Mouse (Mus musculus) B cell, adult 2 months (primary cell): ENCODE measurements around the gene Kdm4b.

Experiments used
- DNase-seq, 2 experiments: peaks; one replicate each; pipeline ENCODE4 v3.0.0; 2022

Kdm4b gene

DNA sequence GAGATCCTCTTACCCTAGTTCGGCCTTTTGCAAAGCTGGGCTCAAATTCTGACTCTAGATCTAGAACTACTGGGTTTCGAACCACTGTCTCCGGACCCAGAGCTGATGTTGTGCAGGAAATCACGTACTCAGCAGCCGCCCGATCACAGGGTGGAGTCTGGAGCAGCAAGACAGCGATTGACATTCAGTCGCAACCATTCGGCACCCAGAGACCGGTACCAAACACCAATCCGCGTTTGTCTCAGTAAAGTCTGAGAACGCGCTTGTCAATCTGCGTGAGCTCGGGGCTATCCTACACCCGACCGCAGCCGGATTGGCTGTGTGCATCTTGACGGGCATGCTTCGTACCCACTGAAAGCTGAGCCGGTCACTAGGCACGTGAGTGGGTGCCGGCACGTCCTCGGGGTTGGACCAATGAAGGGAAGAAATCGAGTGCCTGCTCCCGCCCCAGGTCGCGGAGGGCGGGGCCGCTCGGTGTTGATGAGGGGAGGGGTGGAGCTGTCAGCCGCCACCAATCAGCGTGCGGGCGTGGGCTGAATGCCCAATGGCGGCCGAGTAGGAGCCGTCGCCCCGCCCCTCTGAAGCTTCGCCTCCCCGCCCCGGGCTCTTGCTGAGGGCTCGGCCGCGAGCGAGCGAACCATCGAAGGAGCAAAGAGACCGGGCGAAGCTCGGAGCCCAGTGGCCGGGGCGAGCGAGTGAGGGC, at the start of gene Kdm4b:
Gene Kdm4b (plus strand): TSS at position 613 of the 703 bp plus-strand sequence.
- DNase-seq, result peak; percentile 97 to 98

DNA sequence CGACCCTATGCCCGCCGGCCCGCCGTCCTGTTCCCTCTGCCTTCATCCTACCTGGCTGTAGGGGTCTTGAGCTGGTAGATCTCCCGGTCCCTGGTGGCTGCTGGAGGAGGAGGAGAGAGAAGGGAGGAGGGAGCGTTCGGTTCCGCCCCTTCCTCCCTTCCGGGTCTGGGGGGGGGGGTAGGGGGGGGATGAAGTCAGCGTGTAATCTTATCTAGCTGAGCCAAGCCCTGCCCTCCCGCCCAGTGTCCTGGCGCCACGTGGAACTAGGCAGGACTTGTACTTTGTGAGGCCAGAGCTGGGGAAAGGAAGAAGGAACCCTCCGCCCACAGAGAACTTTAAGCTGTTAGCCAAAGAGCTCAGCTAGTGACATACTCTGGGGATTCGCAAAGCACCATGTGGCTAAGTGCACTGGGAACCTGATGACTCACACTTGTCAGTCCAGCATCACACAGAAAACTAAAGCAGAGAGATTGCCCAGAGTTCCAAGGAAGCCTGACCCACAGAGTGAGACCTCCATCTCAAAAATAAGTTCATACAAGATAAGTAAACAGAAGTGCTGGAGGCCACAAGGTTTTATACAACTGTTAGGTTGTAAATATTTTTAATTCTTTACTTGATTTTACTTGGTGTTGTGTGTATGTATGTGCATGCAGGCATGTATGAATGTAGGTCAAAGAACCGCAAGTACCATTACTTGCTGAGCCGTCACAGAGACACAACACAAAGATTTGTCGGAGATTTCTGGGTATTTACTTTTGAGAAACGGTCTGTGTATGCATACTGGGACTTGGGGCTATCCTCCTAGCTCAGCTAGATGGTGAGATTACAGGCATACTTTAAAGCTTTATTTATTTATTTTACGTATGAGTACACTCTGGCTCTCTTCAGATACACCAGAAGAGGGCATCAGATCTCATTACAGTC, 49.0 kb upstream of the Kdm4b start, which contains the start of gene Ticam1:
Gene Ticam1 (minus strand): TSS at position 144 of the 924 bp plus-strand sequence.
- peak; percentile 81 to 83 for DNase-seq

DNA sequence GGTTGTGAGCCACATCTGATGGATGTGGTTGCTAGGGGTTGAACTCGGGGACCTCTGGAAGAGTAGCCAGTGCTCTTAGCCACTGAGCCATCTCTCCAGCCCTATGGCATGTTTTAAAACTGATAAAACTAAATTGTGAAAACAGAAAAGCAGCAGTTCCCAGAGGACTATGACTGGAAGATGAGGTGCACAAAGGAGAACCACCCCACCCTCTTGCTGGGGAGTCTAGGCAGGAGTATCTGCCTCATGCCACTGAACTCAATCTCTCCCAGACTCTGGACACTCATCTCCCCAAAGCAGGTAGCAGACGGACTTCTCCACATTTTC, 48.3 kb upstream of the Kdm4b start:
- DNase-seq, result peak in 1 of 2 experiments; percentile 37

DNA sequence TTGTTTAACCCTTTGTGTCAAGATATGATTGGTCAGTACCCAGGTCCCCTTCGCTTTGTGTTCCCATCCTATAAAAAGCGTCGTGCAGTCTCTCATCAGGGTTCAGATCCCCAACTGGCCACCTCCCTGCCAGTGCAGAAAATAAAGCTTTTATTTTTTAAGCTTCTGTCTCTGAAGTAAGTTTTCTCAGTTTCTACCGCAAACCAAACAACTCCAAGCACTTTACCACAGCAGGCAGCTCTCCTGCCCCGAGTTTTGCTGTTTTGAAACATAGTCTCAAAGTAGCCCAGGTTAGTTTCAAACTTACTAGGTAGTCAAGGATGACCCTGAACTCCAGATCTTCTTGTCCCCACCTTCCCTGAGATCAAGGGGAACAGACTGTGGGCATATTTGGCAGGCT, 47.5 kb upstream of the Kdm4b start:
- no peak for DNase-seq

DNA sequence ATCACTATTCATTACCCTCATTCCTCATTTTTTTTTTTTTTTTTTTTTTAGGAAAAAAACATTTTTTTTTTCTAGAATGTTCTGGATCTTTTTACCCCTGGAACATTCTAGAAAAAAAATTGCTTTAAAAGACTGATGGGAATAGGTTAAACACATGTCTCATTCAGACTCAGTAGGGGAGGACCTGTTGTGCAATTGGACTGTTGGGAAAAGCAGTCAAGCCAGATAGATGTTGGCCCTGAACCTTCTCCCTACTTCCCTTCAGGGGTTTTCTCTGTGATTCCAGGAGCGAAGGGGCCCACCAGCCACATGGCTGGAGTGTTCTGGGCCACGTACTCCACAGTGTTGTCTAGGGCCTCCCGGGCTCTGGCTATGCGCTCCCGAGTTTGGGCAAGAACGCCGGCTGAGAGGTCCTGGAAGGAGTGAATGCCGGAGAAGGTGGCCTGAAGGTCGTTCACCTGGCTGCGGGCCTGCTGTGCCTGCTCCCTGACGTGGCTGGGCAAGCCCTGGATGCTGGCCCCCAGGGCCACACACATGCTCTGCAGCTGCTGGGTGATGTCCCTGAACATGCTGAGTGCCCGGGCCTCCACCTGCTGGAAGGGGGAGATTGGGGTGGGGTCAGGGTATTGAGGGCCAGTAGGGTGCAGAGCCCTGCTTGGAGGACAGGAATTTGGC, 46.2 kb upstream of the Kdm4b start:
- no peak for DNase-seq

DNA sequence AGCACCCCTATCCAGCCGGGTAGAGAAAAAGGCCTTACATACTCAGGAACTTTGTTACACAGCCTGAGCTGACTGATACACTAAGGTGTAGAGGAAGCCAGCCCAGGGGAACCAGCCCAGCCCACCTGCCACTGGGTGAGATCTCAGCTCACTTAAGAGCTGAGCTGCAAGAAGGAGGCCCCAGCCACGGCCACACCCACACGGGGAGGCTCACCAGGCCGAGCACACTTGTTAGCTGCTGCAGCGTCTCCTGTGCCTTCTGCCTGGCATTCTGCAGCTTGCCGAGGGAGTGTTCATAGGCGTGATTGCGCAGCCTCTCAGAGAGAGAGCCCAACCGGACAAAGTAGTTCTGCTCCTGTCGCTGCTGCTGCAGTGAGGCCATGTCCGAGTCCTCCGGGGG, 44.7 kb upstream of the Kdm4b start:
- no peak for DNase-seq

DNA sequence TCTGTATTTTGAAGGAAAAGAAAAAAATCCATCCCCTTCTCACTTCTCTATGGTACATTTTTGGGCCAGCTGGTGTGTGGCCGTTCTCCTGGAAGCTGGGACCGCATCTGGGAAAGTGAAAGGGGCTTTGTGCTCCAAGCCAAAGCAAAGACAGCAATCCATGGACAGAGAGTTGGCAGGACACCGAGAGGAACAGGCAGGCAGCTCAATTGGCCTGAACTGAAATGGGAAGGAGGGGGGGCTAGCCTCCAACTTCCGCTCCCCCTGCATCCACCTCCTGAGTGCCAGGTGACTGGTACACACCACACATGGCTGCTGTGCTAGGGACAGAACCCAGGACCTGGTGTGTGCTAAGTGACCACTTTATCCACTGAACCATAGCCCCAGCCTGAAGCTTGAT, 43.1 kb upstream of the Kdm4b start:
- DNase-seq, result no peak

DNA sequence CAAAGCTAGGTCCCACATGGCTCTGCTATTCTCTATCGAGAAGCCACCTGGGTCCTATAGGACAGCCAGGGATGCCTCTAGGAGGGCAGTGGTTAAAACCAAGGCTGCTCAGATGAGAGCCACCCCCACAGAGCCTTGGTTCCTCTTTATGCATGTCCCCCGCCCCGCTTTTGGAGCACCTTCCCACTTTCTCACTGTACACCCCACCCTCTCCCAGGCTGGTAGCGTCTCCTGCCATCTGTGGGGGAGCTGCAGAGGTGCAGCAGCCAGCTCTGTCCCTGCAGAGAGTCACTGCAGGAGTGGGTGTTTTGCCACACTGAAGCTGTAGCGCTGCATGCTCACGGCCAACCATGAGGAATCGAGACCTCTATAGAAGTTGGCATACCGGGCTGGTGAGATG, 42.5 kb upstream of the Kdm4b start:
- DNase-seq, result no peak

DNA sequence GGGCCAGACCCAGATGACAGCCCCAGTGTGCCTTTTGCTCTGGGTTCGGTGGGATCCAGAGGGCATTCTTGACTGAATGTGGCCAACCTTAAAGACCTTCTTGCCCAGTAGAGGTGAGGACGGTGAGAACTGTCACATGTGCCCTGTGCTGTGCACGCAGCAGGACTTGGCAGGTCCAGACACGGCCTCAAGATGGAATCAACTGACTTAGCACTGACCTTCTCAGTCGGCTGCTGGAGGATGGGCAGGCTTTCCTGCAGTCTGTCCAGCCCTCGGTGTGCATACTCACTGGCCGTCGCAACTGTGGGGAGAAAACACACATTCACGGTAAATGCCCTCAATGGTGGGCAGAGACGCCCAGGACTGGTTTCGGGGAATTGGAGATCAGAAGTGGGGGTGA, 39.9 kb upstream of the Kdm4b start:
- DNase-seq, result no peak

DNA sequence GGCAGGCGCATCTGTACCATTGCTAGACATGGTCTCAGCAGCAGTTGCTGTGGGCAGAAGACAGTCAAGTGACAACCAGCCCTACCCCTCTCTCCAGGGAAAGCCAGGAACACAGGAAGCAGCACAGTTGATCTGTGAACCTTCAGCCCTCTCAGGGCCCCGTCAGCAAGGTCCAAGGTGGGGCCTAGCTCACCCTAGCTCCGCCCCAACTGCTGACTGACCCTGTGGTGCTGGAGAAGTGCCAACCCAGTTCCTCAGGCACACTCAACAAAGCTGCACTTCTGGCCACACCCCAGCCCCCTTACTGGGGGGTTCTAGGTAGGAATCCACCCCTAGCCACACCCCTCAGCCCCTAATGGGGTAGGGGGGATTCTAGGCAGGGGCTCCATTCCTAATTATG, 38.0 kb upstream of the Kdm4b start:
- no peak for DNase-seq

DNA sequence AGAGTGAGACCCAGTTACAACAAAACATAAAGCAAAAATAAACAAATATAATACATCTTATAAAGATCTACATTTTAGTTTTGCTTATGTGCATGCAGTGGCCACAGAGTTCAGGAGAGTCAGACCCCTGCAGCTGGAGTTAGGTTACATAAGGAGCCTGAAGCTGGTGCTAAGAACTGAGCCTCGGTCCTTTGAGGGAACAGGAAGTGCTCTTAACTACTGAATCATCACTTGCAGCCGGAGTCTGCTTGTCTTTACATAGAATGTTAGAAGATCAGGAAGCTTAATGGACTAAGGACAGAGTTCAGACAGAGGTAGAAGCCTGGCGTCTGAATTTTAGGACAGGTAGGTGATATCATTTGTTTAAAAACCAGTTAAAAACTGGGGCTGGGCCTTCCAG, 37.0 kb upstream of the Kdm4b start:
- DNase-seq, result no peak

DNA sequence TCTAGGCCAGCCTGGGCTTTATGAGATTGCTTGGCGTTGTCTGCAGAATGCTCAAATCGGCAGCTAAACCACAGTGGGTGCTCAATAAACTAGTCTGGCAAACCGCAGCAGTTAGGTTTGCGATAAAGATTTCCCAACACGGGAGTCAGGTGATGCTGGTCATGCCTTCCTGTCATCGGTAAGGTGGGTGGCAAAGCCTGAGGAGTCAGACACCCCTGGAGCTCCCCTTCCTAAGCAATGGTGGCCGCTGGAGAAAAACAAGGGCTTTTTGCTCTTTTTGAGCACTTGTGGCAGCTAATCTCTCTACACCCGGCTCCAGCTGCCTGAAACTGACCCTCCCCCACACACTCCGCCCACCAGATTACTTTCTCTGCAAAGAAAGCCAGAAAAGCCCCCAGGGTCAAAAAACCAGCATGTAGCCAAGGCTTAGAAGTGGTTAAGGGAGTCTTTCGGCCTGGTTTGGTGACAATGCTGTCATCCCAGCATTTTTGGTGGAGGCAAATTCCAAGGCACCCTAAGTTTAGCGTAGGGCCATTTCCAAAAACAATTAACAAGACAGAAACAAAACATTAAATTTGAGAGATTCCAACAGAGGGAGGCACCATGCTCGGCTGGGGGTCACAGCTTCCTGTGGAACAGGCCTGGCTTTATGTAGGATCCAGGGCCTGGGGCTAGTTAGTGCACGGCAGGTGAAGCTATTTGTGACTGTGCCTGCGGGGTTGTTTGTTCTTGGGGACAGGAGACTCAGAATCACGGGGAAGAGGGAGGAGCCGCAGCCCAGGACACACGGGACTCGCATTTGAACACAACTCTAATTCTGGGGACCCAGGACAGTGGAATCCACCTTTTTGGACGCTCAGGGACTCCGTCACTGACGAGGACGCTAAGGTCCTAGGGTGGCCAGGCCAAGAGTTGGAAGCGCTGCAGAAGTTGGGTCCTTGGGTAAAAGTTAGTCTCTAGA, 36.2 kb upstream of the Kdm4b start:
- peak; percentile 45 to 49 for DNase-seq

DNA sequence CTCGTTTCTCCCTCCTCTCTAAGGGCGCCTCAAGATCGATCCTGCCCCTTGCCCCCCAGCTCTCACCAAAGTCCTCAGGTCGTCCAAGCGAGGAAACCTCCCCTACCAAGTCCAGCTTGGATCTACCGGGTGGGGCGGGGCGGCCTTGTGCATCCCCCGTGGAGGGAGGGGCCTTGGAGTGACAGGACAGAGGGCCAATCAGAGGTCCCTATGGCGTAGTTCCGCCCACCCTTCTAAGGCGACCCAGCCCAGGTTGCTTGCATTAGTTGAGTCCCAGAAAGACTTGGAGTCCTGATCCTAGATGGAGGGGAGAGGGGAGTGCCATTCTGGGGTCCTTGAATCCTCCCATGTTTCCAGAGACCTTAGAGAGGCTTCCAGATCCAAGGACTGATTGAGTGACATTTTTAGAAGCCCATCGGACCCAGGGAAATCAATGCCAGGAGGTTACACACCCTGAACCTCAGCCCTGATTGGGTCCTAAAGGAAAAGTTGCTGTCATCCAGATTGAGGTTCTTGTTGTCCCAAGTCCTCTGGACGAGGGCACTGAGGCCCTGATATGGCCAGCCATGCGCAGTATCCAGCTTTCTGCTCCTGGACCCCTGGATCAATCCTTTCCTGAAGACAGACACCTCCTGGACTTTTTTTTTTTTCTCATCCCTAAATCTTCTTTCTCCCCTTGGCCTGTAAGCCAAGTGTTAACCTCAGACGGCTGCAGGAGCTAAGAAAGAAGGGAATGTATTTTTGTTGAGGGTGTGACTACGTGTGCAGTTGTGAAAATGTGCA, 35.3 kb upstream of the Kdm4b start:
- peak; percentile 89 to 91 for DNase-seq

DNA sequence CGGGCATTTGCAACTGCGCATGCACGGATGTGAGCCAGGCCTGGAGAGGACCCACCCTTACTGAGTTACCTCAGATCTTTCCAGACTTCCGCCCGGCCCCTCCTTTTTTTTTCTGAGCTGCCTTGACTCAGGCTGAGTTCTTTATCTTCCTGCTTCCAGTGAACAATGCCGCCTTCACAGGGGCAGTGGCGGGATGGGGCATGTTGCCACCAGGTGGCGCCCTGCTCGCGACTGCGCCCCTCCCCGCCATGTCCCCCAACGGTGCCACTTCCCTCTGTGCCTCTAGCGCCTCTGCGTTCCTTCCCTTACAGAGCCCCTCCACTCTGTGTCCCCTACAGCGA, 34.7 kb upstream of the Kdm4b start:
- peak; percentile 92 for DNase-seq

DNA sequence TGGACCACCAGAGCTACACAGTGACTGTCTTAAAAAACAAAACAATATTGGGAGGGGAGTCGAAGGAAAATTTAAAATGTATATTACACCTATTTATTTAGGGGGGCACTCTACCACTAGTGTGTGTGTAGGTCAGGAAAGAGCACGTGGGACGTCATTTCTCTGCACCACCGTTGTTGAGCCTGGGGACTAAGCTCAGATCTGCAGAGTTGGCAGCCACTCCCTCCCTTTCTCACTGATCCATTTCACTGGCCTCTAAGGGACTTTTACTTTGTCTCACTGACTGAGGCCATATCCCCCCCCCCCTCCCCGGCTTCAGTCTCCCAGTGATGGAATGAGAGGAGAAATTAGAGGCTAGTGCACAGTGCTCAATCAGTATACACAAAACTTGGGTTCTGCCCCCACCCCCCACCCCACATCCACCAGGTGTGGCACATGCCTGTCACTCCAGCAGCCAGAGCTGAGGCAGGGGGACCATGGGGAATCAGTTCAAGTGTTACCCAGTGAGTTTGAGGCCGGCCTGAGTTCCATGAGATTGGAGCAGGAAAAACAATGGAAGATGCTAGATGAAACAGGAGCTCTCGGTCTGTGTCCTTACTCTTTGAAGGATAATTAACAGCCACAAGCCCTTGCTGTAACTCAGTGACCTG, 33.9 kb upstream of the Kdm4b start:
- DNase-seq, result no peak

DNA sequence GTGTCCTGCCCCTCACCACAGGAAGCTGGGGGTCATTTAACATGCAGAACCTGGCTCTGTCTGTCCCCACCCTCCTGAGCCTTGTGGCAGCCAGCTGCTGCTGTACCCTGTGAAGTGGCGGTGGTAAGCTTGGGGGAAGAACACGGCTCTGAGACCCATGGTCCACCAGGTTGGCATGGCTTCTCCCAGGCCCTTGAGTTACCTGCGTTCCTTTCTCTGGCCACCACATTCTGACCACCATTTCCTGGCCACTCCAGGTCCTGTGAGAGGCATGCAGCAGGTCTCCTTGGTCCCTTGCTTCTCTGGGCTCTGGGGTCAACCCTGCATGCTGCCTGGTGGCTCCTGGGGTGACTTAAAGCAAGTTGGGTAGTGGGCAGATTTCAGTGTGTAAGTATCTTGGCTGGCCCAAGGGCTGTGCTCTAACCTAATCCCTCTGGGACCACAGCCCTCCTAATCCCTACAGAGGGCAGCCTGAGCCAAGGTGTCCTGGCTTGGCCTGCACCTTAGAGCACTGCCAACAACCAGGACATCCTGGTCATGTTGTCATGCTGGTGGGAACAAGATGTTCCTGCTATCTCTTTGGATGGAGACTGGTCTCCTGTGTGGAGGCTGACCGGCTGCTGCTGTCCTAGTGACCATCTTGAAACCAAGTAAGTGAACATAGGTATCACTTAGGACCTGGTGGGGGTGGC, 33.2 kb upstream of the Kdm4b start, which contains the start of gene Plin3:
Gene Plin3 (minus strand): TSS at position 343 of the 692 bp plus-strand sequence.
- DNase-seq, result no peak

DNA sequence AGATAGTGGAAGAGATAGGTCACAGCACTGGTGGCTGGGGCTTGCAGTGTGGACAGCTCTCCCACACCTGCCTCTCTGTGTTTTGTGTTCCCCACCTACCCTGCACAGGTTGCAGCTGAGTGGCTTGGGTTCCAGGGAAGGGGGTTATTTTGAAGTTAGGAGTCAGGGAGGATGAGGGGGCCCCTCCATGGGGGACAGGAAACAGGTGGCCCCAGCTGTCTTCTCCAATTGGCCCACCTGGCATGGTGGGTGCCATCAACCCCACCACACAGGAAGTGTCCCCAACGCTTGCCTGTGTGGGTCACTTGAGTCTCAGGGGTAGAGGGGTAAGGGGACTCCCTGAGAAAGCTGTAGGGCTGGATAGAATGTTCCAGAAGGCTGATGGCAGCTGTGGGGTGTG, 32.6 kb upstream of the Kdm4b start:
- no peak for DNase-seq

DNA sequence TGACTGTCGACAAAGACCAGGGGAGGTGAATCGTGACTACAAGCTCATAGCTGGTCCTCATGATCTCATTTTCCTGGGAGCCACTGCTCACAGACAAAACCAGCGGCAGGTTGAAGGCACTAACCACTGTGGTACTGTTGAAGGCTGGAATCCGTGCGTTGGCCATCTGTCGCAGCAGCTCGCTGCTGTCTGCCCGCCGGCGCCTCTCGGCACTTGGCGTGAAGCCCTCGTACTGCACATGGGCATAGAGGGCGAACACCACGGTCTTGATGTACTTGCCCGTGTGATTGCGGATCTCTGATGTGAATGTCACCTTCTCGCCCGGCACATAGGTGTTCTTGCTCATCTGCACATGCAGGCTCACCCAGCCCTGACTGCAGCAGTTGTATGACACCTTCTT, 31.6 kb upstream of the Kdm4b start:
- DNase-seq, result no peak

DNA sequence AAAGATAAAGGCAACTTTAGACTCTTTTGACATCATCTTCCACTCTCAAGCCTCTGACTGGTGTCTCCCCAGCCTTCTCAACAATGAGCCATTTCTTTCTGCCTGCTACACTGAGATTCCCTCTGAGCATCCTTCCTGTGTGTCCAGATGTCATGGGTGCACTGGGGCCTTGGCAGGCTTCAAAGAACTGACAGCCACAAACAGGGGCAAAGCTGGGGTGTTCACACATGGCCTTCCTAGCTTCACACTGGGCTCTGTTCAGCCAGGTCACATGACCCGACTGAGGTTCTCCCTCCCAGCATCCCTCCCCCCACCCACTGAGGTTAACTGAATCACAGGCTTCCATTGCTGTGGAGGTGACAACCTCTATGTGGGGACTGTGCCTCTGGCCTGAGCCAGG, 29.7 kb upstream of the Kdm4b start:
- no peak for DNase-seq

DNA sequence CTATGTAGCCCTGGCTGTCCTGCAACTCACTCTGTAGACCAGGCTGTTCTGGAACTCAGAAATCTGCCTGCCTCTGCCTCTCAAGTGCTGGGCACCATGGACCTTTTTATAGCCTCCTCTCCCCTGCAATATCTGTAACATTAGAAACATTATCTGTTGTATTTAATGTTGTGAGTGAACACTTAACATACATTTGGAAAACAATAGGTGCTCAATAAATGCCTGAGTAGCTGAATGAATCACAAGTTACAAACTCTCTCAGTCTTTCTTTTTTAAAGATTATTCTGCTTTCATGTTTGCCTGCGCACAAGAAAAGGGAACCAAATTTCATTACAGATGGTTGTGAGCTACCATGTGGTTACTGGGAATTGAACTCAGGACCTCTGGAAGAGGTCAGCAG, 27.6 kb upstream of the Kdm4b start:
- no peak for DNase-seq

DNA sequence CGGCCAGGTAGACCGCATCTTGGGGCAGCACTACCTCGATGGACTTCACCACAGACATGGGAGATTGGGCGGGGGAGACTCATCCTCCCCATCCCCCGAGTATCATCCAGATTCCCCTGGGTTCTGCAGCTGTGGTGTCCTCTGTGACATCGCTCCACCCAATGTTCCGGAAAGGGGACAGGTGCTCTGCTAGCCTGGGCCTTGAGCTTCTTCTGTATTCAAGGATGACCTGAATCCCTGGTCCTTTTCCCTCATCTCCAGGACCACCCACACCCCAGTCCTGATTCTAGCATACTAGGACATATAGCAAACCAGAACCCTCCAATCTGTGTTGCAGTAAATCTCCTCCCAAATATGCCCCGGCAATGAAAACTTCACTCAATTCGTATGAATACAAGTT, 25.7 kb upstream of the Kdm4b start, which contains the start of gene Arrdc5:
Gene Arrdc5 (minus strand): TSS at position 101 of the 400 bp plus-strand sequence.
- no peak for DNase-seq
